Mouse (Mus musculus): ENCODE data around the gene Siah1b.

- TF ChIP-seq NANOG (IDR thresholded peaks at IDR 0.05; ENCODE audit: borderline replicate concordance, low read length) (no peak), CTCF (conservative IDR thresholded peaks at IDR 0.05; ENCODE audit: low read length) (no peak), POU5F1 (IDR thresholded peaks at IDR 0.05; ENCODE audit: borderline replicate concordance, low read length) (no peak)
Measured at GRCm38 (mm10) chrX:164088582-164088981, 12.3 kb upstream of the Siah1b start, which contains the start of gene Cltrn.

Data from E14TG2a.4 (cell line).